Mouse (Mus musculus) urinary bladder, adult 18-20 months (tissue): ENCODE measurements around the gene Lbhd2.

Experiments used
- DNase-seq, 2 experiments: peaks; one replicate each; pipeline ENCODE4 v3.0.0; 2022; ENCODE audit warnings: low spot score in 2 of 2, mixed read lengths in 2 of 2

Gene Lbhd2

DNA sequence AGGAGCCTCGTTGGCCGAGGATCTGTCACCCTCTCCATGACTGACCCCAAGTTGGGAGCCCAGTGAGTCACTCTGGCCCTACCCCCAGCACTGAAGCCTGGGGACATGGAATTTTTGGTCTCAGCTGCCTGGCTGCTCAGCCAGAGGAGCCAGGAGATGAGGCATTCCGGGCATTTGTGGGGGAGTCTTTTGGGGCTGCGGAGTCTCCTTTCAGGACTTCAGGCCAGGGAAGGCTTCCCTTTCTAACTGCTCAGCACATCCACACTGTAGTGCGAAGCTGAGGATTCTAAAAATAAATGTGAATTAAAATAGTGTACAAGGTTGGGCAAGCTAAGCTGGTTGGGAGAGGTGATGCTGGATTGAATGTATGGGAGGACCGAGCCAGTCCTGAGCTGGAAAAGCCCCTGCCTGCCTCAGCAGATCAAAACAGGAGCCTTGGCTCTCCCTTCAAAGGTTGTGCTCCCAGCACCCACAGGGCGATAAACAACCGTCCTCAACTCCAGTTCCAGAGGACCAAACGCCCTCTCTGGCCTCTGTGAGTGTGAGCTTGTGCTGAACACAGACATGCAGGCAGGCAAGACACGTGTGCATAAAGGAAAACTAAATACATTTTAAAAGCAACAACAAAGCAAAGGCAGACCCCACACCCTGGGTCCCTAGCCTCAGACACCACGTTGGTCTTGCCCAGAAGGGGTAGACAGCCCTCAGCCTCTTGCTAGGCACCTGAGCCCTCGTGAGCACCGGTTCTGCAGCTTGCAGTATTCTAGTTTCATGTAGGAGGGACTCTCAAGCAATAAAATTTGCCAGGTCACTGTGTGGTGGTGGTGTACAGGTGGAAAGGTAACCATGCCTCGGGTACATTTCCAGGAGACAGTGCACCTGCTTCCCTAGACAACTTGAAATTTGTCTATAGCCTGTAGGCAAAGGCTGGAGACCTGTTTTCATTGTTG, 24.5 kb downstream of the Lbhd2 start:
- peak in 1 of 2 experiments; percentile 52 for DNase-seq

DNA sequence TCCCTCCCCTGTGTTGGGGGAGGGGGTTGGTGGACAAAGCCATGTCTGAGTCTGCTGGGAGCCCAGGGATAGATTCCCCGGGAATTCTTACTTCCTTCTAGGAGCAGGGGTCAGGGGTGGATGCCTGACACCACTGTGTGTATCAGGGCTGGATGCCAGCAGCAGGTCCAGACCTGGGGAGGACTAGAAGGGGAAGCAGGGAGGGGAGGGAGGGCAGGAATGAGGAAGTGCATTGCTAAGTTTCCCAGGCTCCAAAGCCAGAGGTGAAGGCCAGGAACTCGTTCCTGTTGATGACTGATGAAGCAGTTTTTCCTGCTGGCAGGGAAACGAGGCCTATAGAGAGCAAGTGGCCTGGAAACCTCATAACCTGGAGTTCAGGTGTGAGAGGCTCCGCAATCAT, 25.5 kb downstream of the Lbhd2 start:
- DNase-seq = no peak

DNA sequence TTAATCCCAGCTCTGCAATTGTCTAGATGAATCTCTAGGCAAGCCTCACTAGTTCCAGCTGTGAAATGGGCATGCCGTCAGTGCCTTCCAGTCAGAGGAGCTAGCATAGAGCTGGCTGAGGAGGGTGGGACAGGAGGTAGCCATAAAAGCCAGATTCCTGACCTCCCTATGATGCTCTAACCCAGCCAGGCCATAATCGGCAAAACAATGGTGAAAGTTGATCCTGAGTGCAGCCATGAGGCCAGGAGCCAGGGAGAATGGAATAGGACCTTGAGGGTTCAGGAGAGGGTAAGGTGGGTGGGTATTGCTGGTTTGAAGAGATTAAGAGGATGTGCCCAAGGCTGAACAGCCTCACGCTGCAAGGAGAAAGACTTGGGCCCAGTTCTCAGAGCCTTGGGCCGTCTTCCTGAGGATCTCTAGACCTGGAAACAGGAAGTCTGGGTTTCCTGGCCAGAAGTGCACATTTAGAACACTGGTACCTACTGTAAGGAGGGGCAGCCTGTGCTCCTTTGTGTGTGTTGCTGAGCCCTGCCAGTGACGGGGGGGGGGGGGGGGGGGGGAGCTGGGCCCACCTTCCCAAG, 26.2 kb downstream of the Lbhd2 start:
- DNase-seq = no peak

DNA sequence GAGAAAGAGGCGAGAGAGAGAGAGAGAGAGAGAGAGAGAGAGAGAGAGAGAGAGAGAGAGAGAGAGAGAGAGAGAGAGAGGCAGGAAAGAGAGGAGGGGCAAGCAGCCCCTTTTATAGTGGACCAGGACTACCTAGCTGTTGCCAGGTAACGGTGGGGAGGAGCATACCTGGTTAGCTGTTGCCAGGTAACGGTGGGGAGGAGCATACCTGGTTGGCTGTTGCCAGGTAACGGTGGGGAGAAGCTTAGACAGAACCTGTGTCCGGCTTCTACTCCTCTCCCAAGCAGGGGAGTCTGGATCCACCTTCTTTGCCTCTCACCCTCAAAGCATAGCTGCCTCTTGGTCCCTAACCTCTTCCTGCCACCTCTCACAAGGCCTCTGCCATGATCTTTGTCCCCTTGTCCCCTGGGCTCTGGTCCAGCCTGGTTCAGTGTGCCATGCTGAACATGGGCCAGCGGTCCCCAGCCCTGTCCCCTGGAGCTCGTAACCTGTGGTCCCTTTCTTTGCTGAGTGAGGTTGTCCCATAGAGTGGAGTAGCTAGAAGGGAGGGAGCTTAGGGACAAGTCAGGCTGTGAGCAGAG, 27.6 kb downstream of the Lbhd2 start:
- no peak for DNase-seq

DNA sequence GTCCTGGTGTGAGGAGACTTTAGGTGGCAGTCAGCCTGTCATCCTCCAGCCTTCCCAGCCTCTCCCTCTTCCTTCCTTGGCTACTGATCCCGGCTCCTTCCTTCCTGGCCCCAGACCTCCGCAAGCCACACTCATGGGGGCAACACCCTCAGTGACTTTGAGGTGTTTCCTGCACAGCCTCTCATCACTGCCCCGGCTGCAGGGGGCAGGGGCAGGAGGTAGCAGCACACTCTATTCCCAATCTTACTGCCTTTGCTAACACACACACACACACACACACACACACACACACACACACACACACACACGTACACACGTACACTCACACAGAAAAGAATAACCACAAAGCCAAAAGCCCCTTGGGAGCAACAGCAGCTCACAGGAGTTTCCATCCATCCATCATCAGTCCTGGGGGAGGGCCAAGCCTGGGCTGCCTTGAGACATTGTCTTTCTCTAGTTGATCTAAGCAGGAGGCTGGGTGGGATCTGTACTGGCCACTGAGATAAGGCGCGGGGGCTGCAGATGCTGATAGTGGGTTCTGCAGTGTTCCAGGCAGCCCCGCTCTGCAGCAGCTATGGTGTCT, 28.2 kb downstream of the Lbhd2 start:
- no peak for DNase-seq

DNA sequence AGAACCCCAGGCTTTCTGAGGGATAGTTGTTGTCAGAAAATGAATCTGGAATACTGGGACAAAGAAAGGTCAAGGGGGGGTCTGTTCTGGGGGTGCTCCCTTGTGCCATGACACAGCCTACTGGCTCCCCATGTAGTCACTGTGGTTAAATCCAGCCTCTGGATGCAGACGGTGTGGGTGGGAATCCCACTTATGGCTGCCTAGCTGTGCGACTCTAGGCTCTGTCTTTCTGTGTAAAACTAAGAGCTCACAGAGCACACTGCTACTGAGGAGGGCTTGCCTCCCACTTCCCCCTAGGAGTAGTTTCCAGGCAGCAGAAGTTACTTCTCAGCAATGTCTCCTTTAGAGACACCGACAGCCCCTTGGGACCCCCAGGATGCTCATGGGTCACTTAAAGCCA, 29.6 kb downstream of the Lbhd2 start:
- DNase-seq = no peak

DNA sequence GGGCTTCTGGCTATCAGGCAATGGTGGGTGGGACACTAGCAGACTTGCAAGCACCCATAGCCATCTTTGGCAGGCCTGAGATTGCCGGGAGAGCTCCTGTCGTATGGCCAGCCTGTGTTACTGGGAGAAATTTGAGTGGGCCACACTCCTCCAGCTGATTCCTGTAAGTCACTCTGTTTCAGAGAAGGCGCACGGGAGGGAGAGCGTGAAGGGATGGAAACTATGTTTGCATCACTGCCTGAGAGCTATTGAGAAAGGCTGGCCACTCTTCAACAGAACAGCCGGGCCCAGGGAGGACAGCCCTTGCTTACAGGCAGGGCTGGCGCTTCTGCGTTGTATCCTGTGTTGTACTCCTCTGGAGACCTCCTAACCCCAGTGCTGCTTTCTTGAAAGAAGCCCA, 30.0 kb downstream of the Lbhd2 start:
- no peak for DNase-seq

DNA sequence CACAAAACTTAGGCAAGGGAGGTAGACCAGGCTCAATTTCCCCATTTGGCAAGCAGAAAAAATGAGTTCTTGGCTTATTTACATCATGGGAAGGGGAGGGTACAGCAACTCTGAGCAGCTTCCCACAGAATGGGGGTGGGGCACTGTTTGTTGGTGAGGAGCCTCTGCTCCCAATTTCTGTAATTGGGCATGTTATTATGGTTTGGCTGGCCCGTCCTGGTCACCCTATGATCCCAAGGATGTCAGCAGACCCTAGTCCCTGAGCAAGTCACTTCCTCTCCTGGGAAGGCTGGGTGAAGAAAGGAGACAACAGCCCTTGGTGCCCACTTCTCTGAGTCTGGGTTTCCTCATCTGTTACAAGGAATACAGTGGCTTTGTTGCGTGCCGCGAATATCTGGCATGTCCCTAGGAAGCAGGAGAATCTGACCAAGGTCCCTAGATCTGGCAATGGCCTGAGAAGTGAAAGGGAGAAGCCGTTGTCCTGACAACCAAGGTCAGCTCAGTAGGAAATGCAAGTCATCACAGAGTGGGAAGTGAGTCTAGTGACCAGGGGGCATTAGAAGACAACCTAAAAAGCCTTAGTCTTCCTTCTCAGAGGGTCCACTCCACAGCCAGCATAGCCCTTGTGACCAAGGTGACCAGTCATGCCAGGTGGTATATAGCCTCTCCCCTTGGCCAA, 30.8 kb downstream of the Lbhd2 start:
- no peak for DNase-seq

DNA sequence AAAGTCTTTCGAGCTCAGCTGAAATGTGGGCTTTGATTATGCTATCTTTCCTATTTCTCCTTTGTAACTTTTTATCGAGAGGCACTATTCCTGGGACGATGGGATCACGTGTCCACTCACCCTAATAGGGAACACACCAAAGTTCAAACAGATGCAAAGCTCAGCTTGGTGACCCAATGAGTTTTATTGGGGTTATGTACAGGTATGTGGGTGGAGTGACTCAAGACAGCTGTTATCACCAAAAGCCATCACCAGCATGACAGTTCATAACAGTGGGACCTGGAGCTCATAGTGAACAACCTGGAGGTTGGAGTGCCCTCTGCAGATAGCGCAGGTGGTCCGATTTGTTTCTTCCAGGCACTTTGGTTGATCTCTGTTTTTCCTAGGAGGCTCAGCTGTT, 32.2 kb downstream of the Lbhd2 start:
- no peak for DNase-seq

DNA sequence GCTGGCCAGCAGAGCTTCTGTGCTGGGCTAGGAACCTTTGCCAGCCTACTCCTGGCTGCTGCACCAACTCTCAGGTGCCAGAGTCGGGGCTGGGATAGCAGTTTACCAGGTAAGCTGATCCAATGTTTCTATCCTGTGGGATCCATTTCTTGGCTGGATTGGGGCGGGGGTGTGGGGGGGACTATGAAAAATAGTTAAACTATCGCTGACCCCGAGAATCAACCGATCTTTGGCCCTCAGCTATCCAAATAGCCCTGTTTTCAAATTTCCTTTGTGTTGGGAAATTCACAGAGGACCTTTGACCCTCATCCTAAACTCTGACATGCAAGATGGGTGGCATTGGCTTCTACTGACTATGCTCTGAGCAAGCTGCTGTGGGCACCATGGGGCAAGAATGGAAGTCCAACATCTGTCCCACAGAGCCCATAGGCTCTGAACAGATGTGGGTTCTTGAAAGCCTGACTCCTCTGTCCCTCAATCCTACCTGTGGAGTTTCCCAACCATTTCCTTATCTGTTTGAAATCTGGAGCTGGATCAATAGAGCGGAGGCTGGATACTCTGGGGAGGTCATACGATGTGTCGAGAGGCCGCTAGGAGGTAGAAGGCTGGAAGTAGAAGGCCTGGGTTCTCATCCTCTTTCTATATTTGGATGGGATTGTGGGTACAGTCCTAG, 34.2 kb downstream of the Lbhd2 start:
- no peak for DNase-seq

DNA sequence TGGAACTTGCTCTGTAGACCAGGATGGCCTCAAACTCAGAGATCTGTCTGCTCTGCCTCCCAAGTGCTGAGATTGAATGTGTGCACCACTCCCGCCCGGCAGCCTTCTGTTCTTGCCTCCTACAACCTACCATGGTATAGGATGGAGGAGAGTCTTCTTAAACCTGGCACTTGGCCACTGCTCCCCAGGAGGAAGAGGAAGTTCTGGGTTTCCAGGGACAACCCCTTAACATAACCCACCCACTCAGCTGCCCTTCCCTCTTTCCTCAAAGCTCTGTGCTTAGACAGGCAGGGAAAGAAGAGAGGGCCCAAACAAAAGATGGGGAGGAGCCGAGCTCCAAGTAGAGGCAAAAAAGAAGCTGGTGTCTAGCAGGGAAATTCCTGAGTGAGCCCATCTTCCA, 34.9 kb downstream of the Lbhd2 start:
- DNase-seq = no peak

DNA sequence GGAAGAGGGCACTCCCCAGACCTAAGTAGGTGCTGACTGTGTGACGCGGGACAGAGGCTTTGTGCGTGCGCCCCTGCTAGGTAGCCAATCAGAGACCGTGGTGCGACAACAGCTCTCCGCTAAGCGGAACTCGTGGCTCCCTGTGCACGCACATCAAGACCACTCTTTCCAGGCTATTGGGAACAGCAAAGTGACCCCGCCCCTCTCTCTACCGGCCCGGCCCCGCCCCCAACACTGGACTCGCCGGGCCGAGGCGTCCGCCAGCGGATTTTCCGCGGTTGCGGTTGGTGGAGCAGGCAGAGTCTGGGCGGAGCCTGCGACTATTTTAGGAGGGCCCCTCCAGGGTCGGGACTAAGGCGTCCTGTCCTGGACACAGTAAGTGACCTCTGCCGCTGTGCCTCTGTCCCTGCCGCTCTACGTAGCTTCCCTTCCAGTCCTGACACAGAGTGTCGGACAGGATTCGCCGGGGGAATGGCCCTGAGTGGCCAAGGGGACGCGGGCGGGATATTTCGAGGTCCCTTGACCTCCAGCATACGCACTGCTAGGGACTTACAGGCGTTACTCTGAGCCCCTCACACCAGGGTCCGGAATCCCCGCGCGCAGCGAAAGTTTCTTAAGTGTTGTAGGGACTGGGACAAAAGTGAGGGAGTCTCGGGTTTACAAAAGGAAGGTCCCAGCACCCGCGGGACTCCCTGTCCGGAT, 35.9 kb downstream of the Lbhd2 start, which contains the start of gene Tnfaip2:
TSS of gene Tnfaip2 (plus strand) at position 161 of the 702 bp plus-strand sequence.
- peak in 1 of 2 experiments; percentile 84 for DNase-seq

DNA sequence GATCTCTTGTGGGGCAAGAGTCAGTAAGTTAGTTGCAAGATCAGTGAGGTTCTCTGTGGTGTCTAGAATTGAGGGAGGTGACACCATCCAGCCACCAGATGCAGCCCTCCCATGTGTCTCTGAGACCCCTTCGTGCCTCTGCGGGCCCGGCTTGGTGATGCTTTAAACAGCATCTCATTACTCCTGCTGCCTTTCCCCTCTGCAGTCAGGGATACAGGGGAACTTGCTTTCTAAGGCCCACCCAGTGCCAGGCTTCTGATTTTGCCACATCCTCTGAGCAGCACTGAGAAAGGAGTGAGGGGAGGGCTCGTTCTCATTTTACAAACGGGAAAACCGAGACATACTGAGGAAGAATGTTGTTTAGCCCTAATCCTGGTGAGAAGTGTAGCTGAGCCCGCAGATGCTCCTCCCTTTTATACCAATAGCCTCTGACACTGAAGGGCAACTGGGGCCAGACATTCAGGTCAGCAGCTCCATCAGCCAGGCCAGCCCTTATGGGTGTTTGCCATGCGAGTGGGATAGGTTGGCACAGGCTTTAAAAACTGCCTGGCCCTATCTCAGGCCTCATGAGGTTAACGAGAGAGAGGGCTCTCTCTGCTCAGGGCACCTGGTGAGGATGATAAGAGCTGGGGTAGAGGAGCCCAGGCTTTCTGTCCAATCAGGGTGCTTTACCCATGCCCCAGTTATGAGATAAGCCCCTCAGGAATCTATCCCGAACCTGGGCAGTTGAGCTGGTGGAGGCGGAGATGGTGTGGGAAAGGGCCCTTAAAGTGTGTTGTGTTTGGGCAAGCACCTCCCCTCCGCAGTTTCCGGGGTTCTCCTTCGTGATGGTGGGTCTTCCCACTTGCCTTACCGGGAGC, 36.6 kb downstream of the Lbhd2 start:
- DNase-seq = no peak

DNA sequence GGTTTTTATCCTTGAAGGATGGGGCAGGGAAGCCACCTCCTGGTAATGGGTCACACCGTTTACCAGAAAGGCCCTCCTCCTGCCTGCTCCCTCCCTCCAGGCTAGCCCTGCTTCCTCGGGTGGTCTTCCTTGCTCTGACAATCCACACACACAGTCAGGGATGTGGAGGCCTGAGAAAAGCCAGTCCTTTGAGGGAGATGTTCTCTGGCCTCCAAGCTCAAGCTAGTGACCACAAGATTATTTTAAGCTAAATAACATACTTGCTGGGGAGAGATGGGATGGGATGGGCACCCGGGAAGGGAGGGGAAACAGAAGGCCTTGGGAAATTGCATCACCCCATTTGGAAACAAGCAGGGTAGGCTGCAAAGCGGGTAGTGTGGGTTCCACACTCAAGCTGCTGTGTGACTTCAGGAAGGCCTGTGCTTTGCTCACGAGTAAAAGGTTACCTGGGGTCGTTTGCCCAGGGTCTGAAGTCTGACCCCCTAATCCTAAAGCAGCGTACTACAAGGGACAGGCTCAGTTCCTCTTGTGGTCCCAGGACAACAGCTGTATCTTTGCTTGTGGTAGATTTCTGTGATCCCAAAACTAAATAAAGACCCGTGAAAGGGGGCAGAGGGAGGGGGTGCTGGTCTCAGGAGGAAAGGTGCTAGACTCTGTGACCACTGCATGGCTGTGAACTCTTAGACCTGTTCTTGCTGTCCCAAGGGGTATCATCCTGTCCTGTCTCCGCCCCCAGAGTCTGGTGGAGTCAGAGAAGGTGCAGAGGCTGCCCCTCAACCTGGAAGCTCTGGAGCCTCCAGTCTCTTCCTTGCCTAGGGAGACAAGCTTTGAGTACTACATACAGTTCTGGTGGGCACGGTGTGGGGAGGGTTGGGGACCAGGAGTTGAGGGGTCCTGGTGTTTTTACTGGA, 37.6 kb downstream of the Lbhd2 start:
- no peak for DNase-seq

DNA sequence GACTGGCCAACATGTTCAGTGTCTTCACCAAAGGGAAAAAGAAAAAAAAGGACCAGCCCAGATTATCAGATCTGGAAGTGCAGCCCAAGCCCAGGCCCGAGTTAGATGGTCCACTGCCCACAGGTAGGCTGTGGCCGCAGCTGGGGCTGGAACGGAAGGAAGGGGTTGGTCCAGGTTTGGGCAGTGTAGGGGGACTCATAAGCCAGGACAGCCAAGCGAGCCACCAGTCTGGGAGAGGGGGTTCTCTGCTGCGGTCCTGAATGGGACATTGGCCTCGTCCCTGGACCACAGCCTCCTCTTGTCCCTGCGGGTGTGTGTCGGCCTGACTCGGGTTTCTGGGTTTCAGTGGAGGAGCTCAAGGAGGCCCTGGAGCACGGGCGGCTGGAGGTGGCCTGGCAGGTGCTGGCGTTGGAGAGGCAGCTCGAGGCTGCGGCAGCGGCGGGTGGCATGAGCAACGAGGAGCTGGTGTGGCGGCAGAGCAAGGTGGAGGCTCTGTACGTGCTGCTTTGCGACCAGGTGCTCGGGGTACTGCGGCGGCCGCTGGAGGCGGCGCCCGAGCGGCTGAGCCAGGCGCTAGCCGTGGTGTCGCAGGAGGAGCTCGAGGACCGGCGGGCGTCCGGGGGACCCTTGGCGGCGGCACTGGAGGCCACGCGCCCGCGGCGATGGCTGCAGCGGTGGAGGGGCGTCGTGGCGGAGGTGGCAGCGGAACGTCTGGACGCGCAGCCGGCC, 38.7 kb downstream of the Lbhd2 start:
- no peak for DNase-seq

DNA sequence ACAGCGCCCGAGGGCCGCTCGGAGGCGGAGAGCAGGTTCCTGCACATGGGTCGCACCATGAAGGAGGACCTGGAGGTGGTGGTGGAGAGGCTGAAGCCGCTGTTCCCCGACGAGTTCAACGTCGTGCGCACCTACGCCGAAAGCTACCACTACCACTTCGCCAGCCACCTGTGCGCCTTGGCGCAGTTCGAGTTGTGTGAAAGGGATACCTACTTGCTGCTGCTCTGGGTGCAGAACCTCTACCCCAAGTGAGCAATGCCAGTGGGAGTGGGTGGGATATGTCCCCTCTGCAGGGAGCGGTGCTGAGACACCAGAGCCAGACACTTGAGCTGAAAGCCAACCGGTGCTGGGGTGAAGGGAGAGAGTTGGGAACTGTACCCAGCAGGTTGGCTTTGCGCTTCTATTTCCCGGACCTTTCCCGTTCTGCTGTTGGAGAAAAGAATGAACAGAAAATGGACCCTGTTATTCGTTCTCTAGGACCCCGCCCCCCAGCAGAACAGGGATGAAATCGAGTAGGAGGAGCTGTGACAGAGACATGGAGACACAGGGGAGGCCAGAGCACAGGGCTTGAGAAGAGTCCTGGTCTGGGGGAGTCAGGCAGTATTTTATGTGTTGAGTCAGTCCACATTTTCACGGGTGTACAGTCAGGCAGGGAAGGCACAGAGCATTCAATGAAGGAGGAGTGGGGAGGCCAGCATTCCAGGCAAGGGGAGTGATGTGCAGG, 39.4 kb downstream of the Lbhd2 start:
- DNase-seq = no peak

DNA sequence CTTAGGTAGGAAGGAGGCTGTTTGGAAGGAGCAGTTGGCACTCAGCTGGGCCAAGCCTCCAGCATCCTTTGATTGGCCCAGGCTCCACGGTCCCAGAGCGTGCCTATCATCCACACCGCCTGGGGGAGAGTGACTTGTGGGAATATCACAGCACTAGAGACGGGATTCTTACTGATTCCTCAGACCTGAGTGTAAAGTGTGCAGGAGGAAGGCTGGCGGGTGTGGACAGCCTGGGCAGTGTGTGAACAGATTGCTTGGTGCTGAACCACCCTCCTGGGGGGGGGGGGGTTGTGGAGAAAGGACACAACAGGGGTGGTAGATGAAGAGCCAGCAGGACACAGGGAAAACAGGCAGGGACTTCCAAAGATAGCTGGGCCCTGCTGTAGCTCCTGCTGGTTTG, 40.1 kb downstream of the Lbhd2 start:
- DNase-seq = no peak
